Mouse (Mus musculus) embryonic facial prominence, embryonic 15.5 days (tissue): ENCODE measurements at regions not wholly inside any gene's neighbourhood (a gene's known extent, or its start where the extent isn't known, plus 50 kb on each side); places are given as distances from the start of the nearest gene placed in this dataset.

Experiments
- ATAC-seq: fragments of 200-750 bp; cut with Nextera tagmentation; 2 replicates; pipeline ENCODE4 v1.8.0; 2017; ENCODE audit warnings: low read depth, moderate TSS enrichment; ENCODE audit not compliant: insufficient number of reproducible peaks, low FRiP score, low TSS enrichment
- H3K27ac ChIP-seq: fragments of 300-500 bp; sonication (generic); replicated peaks from 2 replicates; pipeline ENCODE4 v1.5.1; 2015; ENCODE audit warnings: mild to moderate bottlenecking, inconsistent platforms
- H3K27me3 ChIP-seq: fragments of 300-500 bp; sonication (generic); 2 replicates; pipeline ENCODE4 v1.6.1; 2015; ENCODE audit warnings: inconsistent platforms
- H3K36me3 ChIP-seq: fragments of 300-500 bp; sonication (generic); 2 replicates; pipeline ENCODE4 v1.6.1; 2015; ENCODE audit warnings: mild to moderate bottlenecking, inconsistent platforms
- H3K4me1 ChIP-seq: fragments of 300-500 bp; sonication (generic); 2 replicates; pipeline ENCODE4 v1.6.1; 2015; ENCODE audit warnings: inconsistent platforms
- H3K4me2 ChIP-seq: fragments of 300-500 bp; sonication (generic); replicated peaks from 2 replicates; pipeline ENCODE4 v1.6.1; 2015; ENCODE audit warnings: mild to moderate bottlenecking, inconsistent platforms
- H3K4me3 ChIP-seq: fragments of 300-500 bp; sonication (generic); replicated peaks from 2 replicates; pipeline ENCODE4 v1.5.1; 2015; ENCODE audit warnings: mild to moderate bottlenecking, inconsistent platforms
- H3K9ac ChIP-seq: fragments of 300-500 bp; sonication (generic); 2 replicates; pipeline ENCODE4 v1.6.1; 2015; ENCODE audit warnings: inconsistent platforms
- H3K9me3 ChIP-seq: fragments of 300-500 bp; sonication (generic); replicated peaks from 2 replicates; pipeline ENCODE4 v1.6.1; 2016; ENCODE audit warnings: inconsistent platforms
- WGBS: fragments of 180-500 bp; shearing (Covaris S2); methylation state at CpG from one replicate; pipeline ENCODE4 v1.1.7; 2015; 5-methylcytosine and 5-hydroxymethylcytosine counted together

GRCm38 (mm10) chr13:71550109-71550508 lies 413.4 kb downstream of the Irx1 start:
- no peaks in the 10 kb centered on the region for H3K4me1 ChIP-seq
- ATAC-seq = no peak
- H3K36me3 ChIP-seq = no peaks in the 10 kb centered on the region
- WGBS = 56% methylated on average over 1 of the region's 1 CpGs
- H3K27ac ChIP-seq = no peak overlapping the region
- H3K27me3 ChIP-seq = no peaks in the 10 kb centered on the region
- H3K4me3 ChIP-seq = no peak overlapping the region
- no peak overlapping the region for H3K4me2 ChIP-seq
- no peaks in the 10 kb centered on the region for H3K9me3 ChIP-seq
- H3K9ac ChIP-seq = no peak overlapping the region

GRCm38 (mm10) chr13:71549206-71549831 lies 414.2 kb downstream of the Irx1 start:
- no peak for ATAC-seq
- 61% methylated on average over 10 of the region's 10 CpGs for WGBS
- H3K27me3 ChIP-seq = no peaks in the 10 kb centered on the region
- no peaks in the 10 kb centered on the region for H3K36me3 ChIP-seq
- no peak overlapping the region for H3K4me3 ChIP-seq
- no peak overlapping the region for H3K4me2 ChIP-seq
- no peaks in the 10 kb centered on the region for H3K4me1 ChIP-seq
- H3K9ac ChIP-seq = no peak overlapping the region
- no peak overlapping the region for H3K27ac ChIP-seq
- no peaks in the 10 kb centered on the region for H3K9me3 ChIP-seq

GRCm38 (mm10) chr13:71538226-71538625 lies 425.3 kb downstream of the Irx1 start:
- H3K9ac ChIP-seq = no peak overlapping the region
- H3K9me3 ChIP-seq = no peaks in the 10 kb centered on the region
- H3K4me1 ChIP-seq = no peaks in the 10 kb centered on the region
- no peak overlapping the region for H3K27ac ChIP-seq
- H3K27me3 ChIP-seq = no peaks in the 10 kb centered on the region
- H3K36me3 ChIP-seq = no peaks in the 10 kb centered on the region
- ATAC-seq = no peak
- no peak overlapping the region for H3K4me3 ChIP-seq
- H3K4me2 ChIP-seq = no peak overlapping the region
- WGBS = 66% methylated on average over 4 of the region's 4 CpGs

GRCm38 (mm10) chr13:71532796-71533351 lies 430.6 kb downstream of the Irx1 start:
- no peak overlapping the region for H3K4me3 ChIP-seq
- no peaks in the 10 kb centered on the region for H3K9me3 ChIP-seq
- H3K27ac ChIP-seq = no peak overlapping the region
- no peak for ATAC-seq
- H3K9ac ChIP-seq = no peak overlapping the region
- H3K36me3 ChIP-seq = no peaks in the 10 kb centered on the region
- 71% methylated on average over 7 of the region's 7 CpGs for WGBS
- no peaks in the 10 kb centered on the region for H3K27me3 ChIP-seq
- no peaks in the 10 kb centered on the region for H3K4me1 ChIP-seq
- H3K4me2 ChIP-seq = no peak overlapping the region

- H3K36me3 ChIP-seq = no peaks in the 10 kb centered on the region
- H3K4me3 ChIP-seq = no peak overlapping the region
- H3K4me2 ChIP-seq = no peak overlapping the region
- H3K9me3 ChIP-seq = no peaks in the 10 kb centered on the region
- no peak overlapping the region for H3K9ac ChIP-seq
- WGBS = 54% methylated on average over 14 of the region's 14 CpGs
- no peak for ATAC-seq
- H3K27ac ChIP-seq = no peak overlapping the region
- H3K27me3 ChIP-seq = no peaks in the 10 kb centered on the region
- H3K4me1 ChIP-seq = no peaks in the 10 kb centered on the region
These were observed 434.0 kb downstream of the Irx1 start for GRCm38 (mm10) chr13:71529397-71530122.

- Histone ChIP-seq H3K4me1 (no peaks in the 10 kb centered on the region), H3K27ac (no peak overlapping the region), H3K4me3 (no peak overlapping the region), H3K4me2 (no peak overlapping the region), H3K27me3 (no peaks in the 10 kb centered on the region), H3K36me3 (no peaks in the 10 kb centered on the region), H3K9ac (no peak overlapping the region), H3K9me3 (no peaks in the 10 kb centered on the region; the same call in 1 of the 2 replicates)
- no peak for ATAC-seq
- WGBS = 93% methylated on average over 1 of the region's 1 CpGs
These were observed 445.7 kb downstream of the Irx1 start for GRCm38 (mm10) chr13:71517776-71518175.

- Histone ChIP-seq H3K9me3 (no peaks in the 10 kb centered on the region; the same call in 1 of the 2 replicates), H3K4me3 (no peak overlapping the region), H3K4me2 (no peak overlapping the region), H3K27me3 (no peaks in the 10 kb centered on the region), H3K9ac (no peak overlapping the region), H3K36me3 (no peaks in the 10 kb centered on the region), H3K27ac (no peak overlapping the region), H3K4me1 (no peaks in the 10 kb centered on the region)
- WGBS = 37% methylated on average over 6 of the region's 6 CpGs
- no peak for ATAC-seq
These were observed 450.3 kb downstream of the Irx1 start for GRCm38 (mm10) chr13:71513204-71513603.

GRCm38 (mm10) chr13:71507956-71508401 lies 455.5 kb downstream of the Irx1 start:
- Histone ChIP-seq H3K4me1 (peaks cover 4% of the 10 kb centered on the region; the same call in 1 of the 2 replicates), H3K27ac (no peak overlapping the region), H3K4me3 (no peak overlapping the region), H3K27me3 (no peaks in the 10 kb centered on the region), H3K4me2 (no peak overlapping the region), H3K9ac (no peak overlapping the region), H3K9me3 (no peaks in the 10 kb centered on the region), H3K36me3 (no peaks in the 10 kb centered on the region)
- 31% methylated on average over 9 of the region's 9 CpGs for WGBS
- ATAC-seq = no peak

GRCm38 (mm10) chr13:71507421-71507931 lies 456.0 kb downstream of the Irx1 start:
- Histone ChIP-seq H3K9ac (no peak overlapping the region), H3K4me3 (no peak overlapping the region), H3K27me3 (no peaks in the 10 kb centered on the region), H3K4me1 (peaks cover 4% of the 10 kb centered on the region; the same call in 1 of the 2 replicates), H3K4me2 (peak overlapping the region; percentile 30; the same call in 1 of the 2 replicates), H3K9me3 (no peaks in the 10 kb centered on the region), H3K27ac (no peak overlapping the region), H3K36me3 (no peaks in the 10 kb centered on the region)
- 17% methylated on average over 10 of the region's 10 CpGs for WGBS
- peak; percentile 47; the same call in 1 of the 2 replicates for ATAC-seq

- H3K27ac ChIP-seq = no peak overlapping the region
- H3K27me3 ChIP-seq = no peaks in the 10 kb centered on the region
- no peak for ATAC-seq
- H3K36me3 ChIP-seq = no peaks in the 10 kb centered on the region
- H3K4me3 ChIP-seq = no peak overlapping the region
- peak overlapping the region; percentile 30; the same call in 1 of the 2 replicates for H3K4me2 ChIP-seq
- 31% methylated on average over 7 of the region's 7 CpGs for WGBS
- peaks cover 4% of the 10 kb centered on the region; the same call in 1 of the 2 replicates for H3K4me1 ChIP-seq
- H3K9ac ChIP-seq = no peak overlapping the region
- H3K9me3 ChIP-seq = no peaks in the 10 kb centered on the region
These were observed 456.7 kb downstream of the Irx1 start for GRCm38 (mm10) chr13:71506777-71507176.

- Histone ChIP-seq H3K4me2 (no peak overlapping the region), H3K4me1 (no peaks in the 10 kb centered on the region), H3K4me3 (no peak overlapping the region), H3K9me3 (no peaks in the 10 kb centered on the region), H3K9ac (no peak overlapping the region), H3K27ac (no peak overlapping the region), H3K27me3 (no peaks in the 10 kb centered on the region), H3K36me3 (no peaks in the 10 kb centered on the region)
- 63% methylated on average over 6 of the region's 6 CpGs for WGBS
- no peak for ATAC-seq
These were observed 473.8 kb downstream of the Irx1 start for GRCm38 (mm10) chr13:71489773-71490172.
